Mouse (Mus musculus) brain, embryonic 14.5 days (tissue): ENCODE measurements around the gene March9.
A peak's percentile ranks its signal among the peaks of the same experiment; 100 is the strongest.

ENCODE experiments used
- CTCF ChIP-seq: fragments of 200-500 bp; IDR thresholded peaks from 2 replicates; pipeline ENCODE4 v1.5.1; 2012; ENCODE audit warnings: inconsistent platforms, mild to moderate bottlenecking, moderate library complexity, borderline replicate concordance; ENCODE audit not compliant: insufficient read depth, insufficient read length; ENCODE audit errors: extremely low read depth
- POLR2A ChIP-seq: fragments of 200-500 bp; IDR thresholded peaks from 2 replicates; pipeline ENCODE4 v1.6.1; 2012; ENCODE audit warnings: mild to moderate bottlenecking, inconsistent platforms, borderline replicate concordance; ENCODE audit not compliant: poor library complexity, insufficient read depth, insufficient read length, severe bottlenecking; ENCODE audit errors: extremely low read depth

DNA sequence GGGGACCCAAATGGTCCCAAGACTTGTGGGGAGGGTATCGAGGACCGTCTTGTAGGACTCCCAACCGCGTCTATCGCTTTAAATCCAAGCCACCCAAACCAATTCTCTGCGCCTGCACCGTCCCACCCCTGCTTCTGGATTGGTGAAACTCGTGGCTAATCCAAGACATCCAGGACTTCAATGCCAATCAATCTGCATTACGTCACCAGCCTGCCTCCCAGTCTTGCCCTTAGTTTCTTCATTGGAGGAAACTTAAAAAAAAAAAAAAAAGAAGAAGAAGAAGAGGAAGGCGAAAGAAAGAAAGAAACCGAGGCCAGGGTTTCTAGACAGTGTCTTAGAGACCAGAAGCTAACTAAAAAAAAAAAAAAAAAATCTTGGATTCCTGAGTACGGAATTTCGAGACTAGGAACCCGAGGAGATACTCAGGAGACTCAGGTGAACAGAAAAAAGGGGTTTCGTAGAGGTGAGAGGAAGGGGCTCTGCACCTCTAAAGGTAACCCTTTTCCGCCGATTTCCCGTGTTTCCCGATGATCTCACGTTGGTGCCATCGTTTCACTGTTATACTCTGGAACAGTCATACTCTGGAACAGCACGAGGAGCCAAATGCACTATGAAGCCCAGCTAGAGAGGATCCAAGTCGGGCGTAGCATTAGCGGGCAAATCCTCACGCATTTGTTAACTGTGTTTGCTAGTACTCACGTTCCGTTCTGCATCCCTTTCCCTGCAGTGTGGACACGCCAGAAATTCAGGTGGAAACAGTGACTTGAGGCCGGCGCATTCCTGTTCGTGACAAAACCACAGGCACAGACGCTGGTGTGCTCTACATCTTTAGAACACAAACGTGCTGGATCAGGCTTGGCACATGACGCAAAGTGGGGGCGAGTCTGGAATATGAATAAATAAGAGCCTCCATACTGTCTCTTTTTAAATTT is 10.5 kb upstream of the March9 start, which contains the start of gene Tspan31:
- no peak for TF ChIP-seq CTCF
- TF ChIP-seq POLR2A, result peak; percentile 68; the same call in 1 of the 2 replicates
